Mouse (Mus musculus) megakaryocyte, embryonic 14.5 days (primary cell): ENCODE results near the gene Dnajb2.

Experiments used
- FLI1 ChIP-seq: IDR thresholded peaks from 2 replicates; pipeline ENCODE4 v1.6.1; 2012; ENCODE audit warnings: low read length, inconsistent platforms, mixed read lengths
- GATA1 ChIP-seq: IDR thresholded peaks from 3 replicates; pipeline ENCODE4 v1.6.1; 2012; ENCODE audit warnings: mixed read lengths, low read length, inconsistent platforms, borderline replicate concordance

GRCm38 (mm10) chr1:75190577-75190976 is 45.6 kb upstream of the Dnajb2 start:
- TF ChIP-seq GATA1 (no peak), FLI1 (no peak)
